Mouse (Mus musculus): ENCODE data around the gene Map3k14. TPM values are rescaled to one million over a fixed set of nuclear protein-coding genes. Genes with fewer than 3 reads are reported as not detected.

Map3k14 gene
- total RNA-seq, 2 experiments from 2014 or later, result 9.2 to 10.5 TPM

DNA sequence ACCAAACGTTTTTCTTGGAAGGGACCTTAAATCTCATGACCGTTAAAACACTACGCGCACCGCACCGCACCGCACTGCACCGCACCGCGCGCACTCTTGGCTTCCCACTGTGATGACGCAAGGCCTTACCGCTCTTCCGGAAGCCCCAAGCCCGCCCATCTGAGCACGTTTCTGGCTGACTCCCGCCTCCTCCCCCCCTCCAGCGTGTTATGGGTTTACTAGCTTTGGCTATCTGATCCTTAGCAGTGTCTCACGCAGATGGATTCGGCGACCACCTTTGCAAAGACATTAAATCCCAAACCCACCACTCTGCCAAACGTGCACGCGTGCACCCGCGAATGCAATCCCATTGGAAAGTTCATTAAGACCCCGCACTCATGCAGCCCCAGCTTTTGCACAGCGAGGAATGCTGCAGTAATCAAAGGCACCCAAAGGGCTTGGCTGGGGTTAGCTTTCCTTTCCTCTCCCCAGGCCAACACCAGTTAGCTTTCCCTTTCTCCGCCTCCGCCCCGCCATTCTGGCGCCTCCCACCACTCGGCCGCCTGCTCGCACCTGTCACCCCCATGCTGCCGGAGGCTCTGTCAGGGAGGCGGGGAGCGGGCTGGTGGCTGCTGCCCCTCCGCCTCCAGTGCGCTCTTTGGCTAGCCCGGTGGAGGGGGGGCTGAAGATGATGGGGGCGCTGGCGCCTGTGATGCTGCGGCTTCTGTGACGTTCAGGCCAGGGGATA, 49.3 kb downstream of the Map3k14 start, which contains the start of gene Spata32:
Gene Spata32, minus strand, starts transcription at position 643 of the 727 bp plus-strand sequence.
- peak in 1 of 2 experiments; percentile 52 for DNase-seq (ENCODE audit: low spot score in 2 of 2)

GRCm38 (mm10) chr11:103215355-103215754, 51.9 kb downstream of the Map3k14 start:
- no peak for DNase-seq (ENCODE audit: low spot score in 2 of 2)

DNA sequence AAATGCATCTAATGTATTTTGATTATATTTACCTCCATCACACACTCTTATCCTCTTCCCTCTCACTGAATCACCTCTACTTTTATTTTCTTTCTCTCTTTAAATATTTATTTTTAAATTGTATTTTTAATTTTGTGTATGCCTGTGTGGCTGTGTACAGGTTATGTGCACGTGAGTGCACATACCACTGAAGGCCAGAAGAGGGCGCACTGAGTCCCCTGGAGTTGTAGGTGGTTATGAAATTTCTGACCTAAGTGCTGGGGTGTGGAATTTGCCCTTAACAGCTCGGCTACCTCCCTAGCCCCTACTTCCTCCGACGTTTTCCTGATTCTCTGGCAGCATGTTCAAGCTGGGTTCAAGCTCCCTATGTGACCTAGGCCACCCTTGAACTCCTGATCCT, 53.6 kb downstream of the Map3k14 start:
- DNase-seq (ENCODE audit: low spot score in 2 of 2), result no peak

DNA sequence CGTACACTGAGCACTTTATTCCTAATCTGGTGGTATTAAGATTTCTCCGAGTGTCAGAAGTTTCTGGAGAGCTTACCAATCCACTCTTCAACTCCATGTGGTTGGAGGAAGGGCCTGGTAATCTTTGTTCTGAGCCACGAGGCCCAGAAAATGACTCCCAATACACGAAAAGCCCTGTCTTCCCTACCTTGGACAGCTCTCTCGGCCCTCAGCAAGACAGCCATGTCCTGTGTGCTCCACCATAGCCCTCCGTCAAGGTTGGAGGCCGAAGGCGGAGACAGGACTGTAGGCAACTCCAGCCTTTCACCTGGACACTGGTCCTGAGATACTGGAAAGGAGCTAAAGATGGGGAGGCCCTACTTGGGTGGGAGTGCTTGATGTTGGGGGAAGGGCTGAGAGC, 57.0 kb downstream of the Map3k14 start:
- no peak for DNase-seq (ENCODE audit: low spot score in 2 of 2)

GRCm38 (mm10) chr11:103208458-103208857, 58.8 kb downstream of the Map3k14 start, which contains the start of gene 1700023F06Rik:
1700023F06Rik (minus strand) TSS chr11:103208558.
- DNase-seq (ENCODE audit: low spot score in 2 of 2), result no peak

GRCm38 (mm10) chr11:103206203-103206602, 61.1 kb downstream of the Map3k14 start:
- no peak for DNase-seq (ENCODE audit: low spot score in 2 of 2)

DNA sequence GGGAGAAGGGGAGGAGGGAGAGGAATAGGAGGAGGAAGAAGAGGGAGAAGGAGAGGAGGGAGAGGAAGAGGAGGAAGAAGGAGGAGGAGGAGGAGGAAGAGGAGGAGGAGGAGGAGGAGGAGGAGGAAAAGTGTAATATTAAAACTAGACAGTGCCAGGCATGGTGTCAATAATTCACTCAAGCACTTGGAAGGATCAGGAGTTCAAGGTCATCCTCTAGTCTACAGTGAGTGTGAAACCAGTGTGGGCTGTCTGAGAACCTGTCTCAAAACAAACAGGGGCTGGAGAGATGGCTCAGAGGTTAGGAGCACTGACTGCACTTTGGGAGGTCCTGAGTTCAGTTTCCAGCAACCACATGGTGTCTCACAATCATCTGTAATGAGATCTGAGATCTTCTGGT, 64.9 kb downstream of the Map3k14 start:
- no peak for DNase-seq (ENCODE audit: low spot score in 2 of 2)

DNA sequence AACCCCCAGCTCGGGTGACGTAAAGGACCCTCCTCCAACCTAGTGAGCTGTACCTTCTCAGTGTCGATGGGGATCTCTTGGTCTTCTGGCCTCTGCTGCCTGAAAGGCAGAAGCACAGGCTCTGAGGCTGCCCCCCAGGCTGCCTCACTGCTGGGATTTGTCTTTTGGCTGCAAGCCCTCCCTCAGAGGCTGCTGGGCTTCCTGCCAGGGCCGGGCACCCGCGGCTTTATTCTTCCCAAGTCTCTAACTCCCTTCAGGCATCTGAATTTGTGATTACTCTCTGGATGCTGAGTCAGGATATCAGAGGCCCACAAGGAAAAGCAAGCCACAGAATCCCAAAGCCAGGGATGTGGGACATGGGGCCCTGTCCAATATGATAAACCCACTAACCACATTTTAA, 65.6 kb downstream of the Map3k14 start:
- DNase-seq (ENCODE audit: low spot score in 2 of 2), result no peak

GRCm38 (mm10) chr11:103198911-103199803, 68.1 kb downstream of the Map3k14 start:
- DNase-seq (ENCODE audit: low spot score in 2 of 2), result peak; percentile 46 to 54

GRCm38 (mm10) chr11:103198339-103198738, 68.9 kb downstream of the Map3k14 start:
- no peak for DNase-seq (ENCODE audit: low spot score in 2 of 2)

- DNase-seq (ENCODE audit: low spot score in 2 of 2), result no peak
These were observed 69.9 kb downstream of the Map3k14 start for GRCm38 (mm10) chr11:103197340-103197739.

DNA sequence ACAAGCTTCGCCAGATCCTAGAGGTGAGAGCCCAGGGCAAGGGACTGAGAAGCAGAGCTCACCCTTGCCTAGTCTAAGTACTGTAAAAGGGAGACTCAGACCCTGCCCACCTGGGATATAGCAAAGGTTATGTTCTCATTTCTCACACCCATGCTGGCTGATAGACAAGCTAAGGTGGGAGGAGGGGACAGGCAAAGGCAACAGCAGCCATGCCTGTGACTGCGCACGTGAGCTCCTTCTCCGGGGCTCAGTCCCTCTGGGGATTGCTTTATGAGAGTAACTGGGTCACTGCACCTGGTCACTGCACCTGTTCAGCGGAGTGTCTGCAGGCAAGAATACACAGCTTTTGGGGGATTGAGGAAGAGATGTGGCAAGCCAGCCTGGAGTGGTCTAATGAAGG, 71.6 kb downstream of the Map3k14 start:
- DNase-seq (ENCODE audit: low spot score in 2 of 2), result no peak

DNA sequence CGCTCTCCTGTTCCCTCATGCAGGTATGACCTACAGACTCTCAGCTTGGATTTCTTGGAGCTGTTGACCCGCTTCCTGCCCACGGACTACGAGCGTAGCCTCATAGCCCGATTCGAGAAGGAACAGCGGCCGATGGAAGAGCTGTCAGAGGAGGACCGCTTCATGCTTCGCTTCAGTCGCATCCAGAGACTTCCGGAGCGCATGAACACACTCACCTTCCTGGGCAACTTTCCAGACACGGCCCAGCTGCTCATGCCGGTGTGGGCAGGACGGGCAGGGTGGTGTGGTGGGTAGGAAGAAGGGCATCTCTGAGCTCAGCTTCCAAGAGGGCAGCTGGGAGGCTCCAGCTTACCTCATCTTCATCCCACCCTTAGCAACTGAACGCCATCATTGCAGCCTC, 72.0 kb downstream of the Map3k14 start:
- DNase-seq (ENCODE audit: low spot score in 2 of 2), result no peak

DNA sequence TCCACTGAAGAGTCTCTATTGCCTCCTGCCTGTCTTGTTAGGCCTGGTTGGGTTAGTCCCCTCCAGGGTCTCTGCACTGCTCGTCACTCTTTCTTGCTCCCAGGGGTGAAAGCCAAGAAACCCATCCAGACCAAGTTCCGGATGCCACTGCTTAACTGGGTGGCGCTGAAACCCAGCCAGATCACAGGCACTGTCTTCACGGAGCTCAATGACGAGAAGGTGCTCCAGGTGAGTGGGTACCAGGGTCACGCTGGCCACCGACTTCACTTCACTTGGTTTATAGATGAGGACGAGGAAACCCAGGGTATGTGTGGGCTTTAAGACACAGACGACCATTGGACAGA, 73.5 kb downstream of the Map3k14 start:
- DNase-seq (ENCODE audit: low spot score in 2 of 2), result no peak

- no peak for DNase-seq (ENCODE audit: low spot score in 2 of 2)
These were observed 74.1 kb downstream of the Map3k14 start for GRCm38 (mm10) chr11:103192956-103193824.

DNA sequence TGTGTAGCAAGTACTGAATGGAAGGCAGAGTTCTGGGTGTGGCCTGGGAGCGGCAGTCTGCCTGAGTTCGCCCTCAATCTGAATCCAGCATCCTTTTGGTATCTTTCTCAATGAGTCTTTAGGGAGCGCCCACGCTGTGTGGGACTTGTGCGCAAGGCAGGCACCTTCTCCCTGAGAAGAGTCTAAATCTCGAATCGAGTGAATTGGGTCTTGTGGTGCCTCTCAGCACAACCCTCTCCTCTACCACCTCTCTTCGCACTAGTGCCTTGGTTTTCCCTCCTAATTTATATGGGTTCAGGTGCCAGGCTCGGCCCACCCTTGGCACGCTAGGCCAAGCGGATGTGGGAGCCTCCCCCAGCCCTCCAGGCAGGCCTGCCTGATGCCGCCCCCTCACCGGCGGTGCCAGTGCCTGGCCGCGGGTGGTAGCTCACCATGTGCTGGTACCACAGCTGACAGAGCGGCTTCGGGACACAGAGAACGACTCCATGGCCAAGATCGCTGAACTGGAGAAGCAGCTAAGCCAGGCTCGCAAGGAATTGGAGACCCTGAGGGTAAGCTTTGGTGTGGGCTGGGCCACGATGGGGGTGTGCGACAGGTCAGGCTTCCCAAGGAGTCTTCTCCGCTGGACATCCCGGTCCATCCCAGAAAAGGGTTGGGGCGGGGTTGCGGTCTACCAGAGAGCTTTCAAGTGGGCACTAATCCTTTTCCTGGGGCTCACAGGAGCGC, 74.9 kb downstream of the Map3k14 start:
- DNase-seq (ENCODE audit: low spot score in 2 of 2), result no peak

DNA sequence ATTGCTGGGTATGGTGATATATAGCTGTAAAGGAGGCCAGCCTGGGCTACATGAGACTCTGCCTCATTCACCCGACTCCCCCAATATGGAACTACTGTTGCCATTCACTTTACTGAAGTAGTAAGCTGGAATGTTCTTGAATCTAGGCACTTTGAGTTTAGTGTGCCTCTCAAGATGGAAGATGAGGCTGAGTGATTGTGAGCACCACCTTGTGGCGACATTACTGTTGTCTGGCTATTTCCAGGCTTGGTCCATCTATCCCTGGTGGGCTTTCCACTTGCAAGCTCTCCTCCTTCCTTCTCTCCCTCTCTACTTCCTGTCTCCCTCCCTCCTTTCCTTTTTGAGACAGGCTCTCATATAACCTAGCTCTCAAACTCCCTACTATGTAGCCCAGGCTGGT, 82.4 kb downstream of the Map3k14 start:
- DNase-seq (ENCODE audit: low spot score in 2 of 2), result peak in 1 of 2 experiments; percentile 60

DNA sequence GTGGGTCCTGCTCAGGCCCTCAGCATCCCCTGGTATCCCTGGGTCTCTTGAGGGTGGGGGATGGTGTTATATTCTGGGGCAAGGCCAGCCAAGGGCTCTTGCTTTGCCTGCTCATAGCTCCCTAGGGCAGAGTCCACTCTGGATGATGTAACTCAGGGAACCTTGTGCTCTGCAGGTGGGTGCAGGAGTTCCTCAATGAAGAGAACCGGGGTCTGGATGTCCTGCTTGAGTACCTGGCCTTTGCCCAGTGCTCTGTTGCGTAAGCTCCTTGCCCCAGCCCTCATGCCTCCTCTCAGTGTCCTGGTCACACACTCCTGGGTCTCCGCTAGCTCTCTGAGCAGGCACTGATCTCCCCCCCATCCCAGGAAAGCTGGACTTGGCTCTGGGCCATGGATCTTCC, 85.4 kb downstream of the Map3k14 start:
- no peak for DNase-seq (ENCODE audit: low spot score in 2 of 2)

DNA sequence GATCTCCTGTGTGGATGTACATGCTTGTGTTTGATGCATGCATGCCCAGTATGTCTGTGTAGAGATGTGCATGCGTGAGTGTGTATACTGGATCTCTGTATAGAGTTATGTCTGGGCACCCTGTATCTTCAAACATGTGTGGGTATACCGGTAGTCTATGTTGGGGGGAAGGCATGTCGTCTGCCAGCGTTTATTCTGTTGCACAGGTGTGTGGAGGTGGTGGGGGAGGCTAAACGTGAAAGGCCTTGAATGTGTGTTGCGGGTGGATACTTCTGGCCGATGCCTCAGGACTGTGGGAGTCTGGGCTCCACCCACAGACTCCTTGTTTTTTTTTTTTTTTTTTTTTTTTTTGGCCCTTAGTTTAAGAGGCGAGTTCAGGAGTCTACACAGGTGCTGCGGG, 85.9 kb downstream of the Map3k14 start:
- DNase-seq (ENCODE audit: low spot score in 2 of 2), result no peak

GRCm38 (mm10) chr11:103180426-103180825, 86.8 kb downstream of the Map3k14 start:
- DNase-seq (ENCODE audit: low spot score in 2 of 2), result no peak

DNA sequence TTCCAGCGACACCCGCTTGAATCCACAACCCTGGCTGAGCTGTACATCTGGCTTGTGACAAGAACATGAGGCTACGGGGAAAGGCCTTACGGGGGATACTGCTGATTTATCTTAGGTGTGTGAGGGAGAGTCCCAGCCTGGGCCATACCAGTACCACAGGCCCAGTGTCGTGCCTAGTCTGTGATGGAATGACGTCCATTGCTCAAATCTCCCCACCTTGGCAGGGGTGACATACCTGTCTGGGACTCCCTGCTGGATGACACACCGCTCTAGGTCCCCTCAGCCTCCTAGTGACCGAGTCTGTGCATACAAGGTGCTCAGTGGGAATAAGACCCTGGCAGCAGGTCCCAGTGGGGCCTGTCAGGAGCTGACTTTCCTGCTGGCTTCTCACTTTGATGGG, 88.5 kb downstream of the Map3k14 start:
- no peak for DNase-seq (ENCODE audit: low spot score in 2 of 2)
